Mouse (Mus musculus) kidney, postnatal 0 days (tissue): Measurements from ENCODE around the gene Kdelr2. TPM values are rescaled to one million over a fixed set of nuclear protein-coding genes. Genes with fewer than 3 reads are reported as not detected.

Experiments
- ATAC-seq: fragments of 200-750 bp; cut with Nextera tagmentation; replicated peaks from 2 replicates; pipeline ENCODE4 v1.8.0; 2017; ENCODE audit warnings: low read depth, moderate number of reproducible peaks, moderate TSS enrichment, moderate library complexity; ENCODE audit not compliant: low FRiP score
- DNase-seq: peaks from one replicate; pipeline ENCODE4 v3.0.0-alpha.2; 2016; ENCODE audit warnings: low spot score
- H3K27ac ChIP-seq: fragments of 300-500 bp; sonication (generic); 2 replicates; pipeline ENCODE4 v1.5.1; 2014; ENCODE audit warnings: mild to moderate bottlenecking
- H3K27me3 ChIP-seq: fragments of 300-500 bp; sonication (generic); 2 replicates; pipeline ENCODE4 v1.6.1; 2014; ENCODE audit warnings: low read length, mixed read lengths; ENCODE audit not compliant: insufficient read depth
- H3K36me3 ChIP-seq: fragments of 300-500 bp; sonication (generic); 2 replicates; pipeline ENCODE4 v1.6.1; 2014; ENCODE audit warnings: low read length, mixed read lengths; ENCODE audit not compliant: insufficient read depth
- H3K4me1 ChIP-seq: fragments of 300-500 bp; sonication (generic); replicated peaks from 2 replicates; pipeline ENCODE4 v1.6.1; 2014; ENCODE audit warnings: antibody characterized with exemption, low read length, mixed read lengths; ENCODE audit not compliant: insufficient read depth
- H3K4me2 ChIP-seq: fragments of 300-500 bp; sonication (generic); 2 replicates; pipeline ENCODE4 v1.6.1; 2014; ENCODE audit warnings: mild to moderate bottlenecking, low read length, moderate library complexity, mixed read lengths
- H3K4me3 ChIP-seq: fragments of 300-500 bp; sonication (generic); replicated peaks from 2 replicates; pipeline ENCODE4 v1.5.1; 2014; ENCODE audit warnings: low read depth, low read length
- H3K9ac ChIP-seq: fragments of 300-500 bp; sonication (generic); 2 replicates; pipeline ENCODE4 v1.6.1; 2014; ENCODE audit warnings: low read depth, low read length
- H3K9me3 ChIP-seq: fragments of 300-500 bp; sonication (generic); replicated peaks from 2 replicates; pipeline ENCODE4 v1.6.1; 2016; ENCODE audit warnings: low read length, inconsistent platforms, mixed read lengths
- CTCF ChIP-seq: IDR thresholded peaks from 2 replicates; pipeline ENCODE4 v1.5.1; 2016; ENCODE audit warnings: antibody characterized with exemption, low read depth, mild to moderate bottlenecking, moderate library complexity
- WGBS: fragments of 180-500 bp; shearing (Covaris S2); extraction: QIAGEN DNeasy Blood & Tissue Kit; methylation state at CpG from one replicate; pipeline ENCODE4 v1.1.7; 2014; 5-methylcytosine and 5-hydroxymethylcytosine counted together
- polyA plus RNA-seq: library from polyadenylated mRNA; unstranded; fragments of >200 nt; fragmentation: Nextera tagmentation; extraction: Ambion mirVana; gene quantifications from 2 replicates; pipeline ENCODE4 v1.2.1, GENCODE M21; 2015

Kdelr2 gene
- polyA plus RNA-seq, 1 experiment from 2014 or later: 319 TPM

GRCm38 (mm10) chr5:143466891-143467669 lies 63.4 kb downstream of the Kdelr2 start:
- H3K4me2 ChIP-seq: no peak overlapping the region
- H3K27ac ChIP-seq: no peak overlapping the region
- no peak overlapping the region for H3K4me3 ChIP-seq
- TF ChIP-seq CTCF: no peak
- no peaks in the 10 kb centered on the region for H3K9me3 ChIP-seq
- ATAC-seq (no peak), DNase-seq (no peak)
- H3K27me3 ChIP-seq: no peaks in the 10 kb centered on the region
- WGBS: 90% methylated on average over 23 of the region's 23 CpGs
- no peaks in the 10 kb centered on the region for H3K36me3 ChIP-seq
- no peak overlapping the region for H3K9ac ChIP-seq
- 0 out of 2 replicates have a peak, but pooled peaks cover 7% of the 10 kb centered on the region for H3K4me1 ChIP-seq

- Histone ChIP-seq H3K9me3 (no peaks in the 10 kb centered on the region), H3K4me2 (no peak overlapping the region), H3K9ac (no peak overlapping the region), H3K4me3 (no peak overlapping the region), H3K4me1 (0 out of 2 replicates have a peak, but pooled peaks cover 7% of the 10 kb centered on the region), H3K36me3 (peaks cover under 1% of the 10 kb centered on the region; the same call in 1 of the 2 replicates), H3K27me3 (no peaks in the 10 kb centered on the region), H3K27ac (no peak overlapping the region)
- DNase-seq (no peak), ATAC-seq (no peak)
- WGBS: 87% methylated on average over 6 of the region's 6 CpGs
- no peak for TF ChIP-seq CTCF
Observed at GRCm38 (mm10) chr5:143467931-143468330, 64.3 kb downstream of the Kdelr2 start.

- Histone ChIP-seq H3K36me3 (peaks cover 8% of the 10 kb centered on the region; the same call in 1 of the 2 replicates), H3K9me3 (no peaks in the 10 kb centered on the region), H3K9ac (no peak overlapping the region), H3K27ac (no peak overlapping the region), H3K27me3 (no peaks in the 10 kb centered on the region), H3K4me2 (no peak overlapping the region), H3K4me1 (0 out of 2 replicates have a peak, but pooled peaks cover 7% of the 10 kb centered on the region), H3K4me3 (no peak overlapping the region)
- no peak for DNase-seq
- no peak for ATAC-seq
- TF ChIP-seq CTCF: no peak
- WGBS: 95% methylated on average over 8 of the region's 8 CpGs
Observed at GRCm38 (mm10) chr5:143469628-143470027, 66.0 kb downstream of the Kdelr2 start.

- DNase-seq (peak; percentile 44), ATAC-seq (no peak)
- H3K4me3 ChIP-seq: no peak overlapping the region
- no peak overlapping the region for H3K4me2 ChIP-seq
- H3K9me3 ChIP-seq: no peaks in the 10 kb centered on the region
- peak overlapping the region; percentile 31; the same call in 1 of the 2 replicates for H3K27ac ChIP-seq
- WGBS: 67% methylated on average over 15 of the region's 15 CpGs
- no peaks in the 10 kb centered on the region for H3K4me1 ChIP-seq
- H3K36me3 ChIP-seq: peaks cover 8% of the 10 kb centered on the region; the same call in 1 of the 2 replicates
- no peaks in the 10 kb centered on the region for H3K27me3 ChIP-seq
- no peak for TF ChIP-seq CTCF
- no peak overlapping the region for H3K9ac ChIP-seq
Observed at GRCm38 (mm10) chr5:143470421-143471164, 67.0 kb downstream of the Kdelr2 start.

- Histone ChIP-seq H3K4me3 (no peak overlapping the region), H3K4me1 (no peaks in the 10 kb centered on the region), H3K36me3 (peaks cover 8% of the 10 kb centered on the region; the same call in 1 of the 2 replicates), H3K27me3 (no peaks in the 10 kb centered on the region), H3K9me3 (no peaks in the 10 kb centered on the region), H3K9ac (no peak overlapping the region), H3K4me2 (no peak overlapping the region), H3K27ac (no peak overlapping the region)
- ATAC-seq: no peak
- whole genome bisulfite sequencing: 92% methylated on average over 3 of the region's 3 CpGs
- no peak for TF ChIP-seq CTCF
- DNase-seq: no peak
Observed at GRCm38 (mm10) chr5:143471165-143471546, 67.5 kb downstream of the Kdelr2 start.

Other genes with a start within 250 kb of the Kdelr2 start
- 6.6 and 7.8 TPM in 2 replicates for gene Rbak, start 223.1 kb upstream of the Kdelr2 start, polyA plus RNA-seq
- gene Spdye4b, start 222.8 kb upstream of the Kdelr2 start, polyA plus RNA-seq: not detected in 2 replicates
- gene Spdye4a, start 176.9 kb upstream of the Kdelr2 start, polyA plus RNA-seq: not detected in 2 replicates
- 9.9 TPM in 2 replicates for gene Zfp12, start 168.7 kb upstream of the Kdelr2 start, polyA plus RNA-seq
- 3.1 and 3.4 TPM in 2 replicates for gene Zfp316, start 133.8 kb upstream of the Kdelr2 start, polyA plus RNA-seq
- gene Zfp853, start 110.2 kb upstream of the Kdelr2 start, polyA plus RNA-seq: 0.09 and 0.14 TPM in 2 replicates
- 27.8 and 30.9 TPM in 2 replicates for gene E130309D02Rik, start 88.5 kb upstream of the Kdelr2 start, polyA plus RNA-seq
- gene Zdhhc4, start 74.6 kb upstream of the Kdelr2 start, polyA plus RNA-seq: 87.6 and 91.2 TPM in 2 replicates
- 0.03 TPM in 1 of 2 replicates, not detected in the other for gene Grid2ip, start 46.5 kb upstream of the Kdelr2 start, polyA plus RNA-seq
- gene Daglb, start 60.7 kb downstream of the Kdelr2 start, polyA plus RNA-seq: 4.9 and 5.2 TPM in 2 replicates
- gene Rac1, start 124.2 kb downstream of the Kdelr2 start, polyA plus RNA-seq: 453 and 458 TPM in 2 replicates
- 74.3 and 76.7 TPM in 2 replicates for gene Cyth3, start 218.6 kb downstream of the Kdelr2 start, polyA plus RNA-seq